Mouse (Mus musculus): ENCODE measurements at regions not wholly inside any gene's neighbourhood (a gene's known extent, or its start where the extent isn't known, plus 50 kb on each side); places are given as distances from the start of the nearest gene placed in this dataset.

- no peak for DNase-seq (ENCODE audit: low read depth, low spot score)
These were observed 140.4 kb upstream of the Egfl6 start for GRCm38 (mm10) chrX:166725761-166726503.

- DNase-seq (ENCODE audit: low read depth, low spot score), result no peak
These were observed 132.6 kb upstream of the Egfl6 start for GRCm38 (mm10) chrX:166718075-166718474.

GRCm38 (mm10) chrX:166709306-166709705, 123.8 kb upstream of the Egfl6 start:
- DNase-seq (ENCODE audit: low read depth, low spot score), result no peak

- DNase-seq (ENCODE audit: low read depth, low spot score), result no peak
These were observed 122.6 kb upstream of the Egfl6 start for GRCm38 (mm10) chrX:166708106-166708505.

GRCm38 (mm10) chrX:166707029-166707428, 121.5 kb upstream of the Egfl6 start:
- no peak for DNase-seq (ENCODE audit: low read depth, low spot score)

- no peak for DNase-seq (ENCODE audit: low read depth, low spot score)
These were observed 118.8 kb upstream of the Egfl6 start for GRCm38 (mm10) chrX:166704311-166704710.

- no peak for DNase-seq (ENCODE audit: low read depth, low spot score)
These were observed 108.7 kb upstream of the Egfl6 start for GRCm38 (mm10) chrX:166694219-166694618.

GRCm38 (mm10) chrX:166688779-166689178, 103.3 kb upstream of the Egfl6 start:
- DNase-seq (ENCODE audit: low read depth, low spot score), result no peak

- no peak for DNase-seq (ENCODE audit: low read depth, low spot score)
These were observed 87.9 kb upstream of the Egfl6 start for GRCm38 (mm10) chrX:166673404-166673803.

- DNase-seq (ENCODE audit: low read depth, low spot score), result no peak
These were observed 87.1 kb upstream of the Egfl6 start for GRCm38 (mm10) chrX:166672617-166673016.

GRCm38 (mm10) chrX:166671853-166672252, 86.3 kb upstream of the Egfl6 start:
- no peak for DNase-seq (ENCODE audit: low read depth, low spot score)

GRCm38 (mm10) chrX:166666304-166666703, 80.8 kb upstream of the Egfl6 start:
- no peak for DNase-seq (ENCODE audit: low read depth, low spot score)

- peak; percentile 34 for DNase-seq (ENCODE audit: low read depth, low spot score)
These were observed 76.3 kb upstream of the Egfl6 start for GRCm38 (mm10) chrX:166661808-166662207.

GRCm38 (mm10) chrX:166661043-166661718, 75.7 kb upstream of the Egfl6 start:
- peak; percentile 90 for DNase-seq (ENCODE audit: low read depth, low spot score)

GRCm38 (mm10) chrX:166660715-166661042, 75.2 kb upstream of the Egfl6 start:
- DNase-seq (ENCODE audit: low read depth, low spot score), result no peak

- DNase-seq (ENCODE audit: low read depth, low spot score), result peak; percentile 35
These were observed 66.9 kb upstream of the Egfl6 start for GRCm38 (mm10) chrX:166652400-166652799.

- DNase-seq (ENCODE audit: low read depth, low spot score), result peak; percentile 12
These were observed 60.2 kb upstream of the Egfl6 start for GRCm38 (mm10) chrX:166645713-166646112.

- peak; percentile 92 for DNase-seq (ENCODE audit: low read depth, low spot score)
These were observed 55.7 kb upstream of the Egfl6 start for GRCm38 (mm10) chrX:166641256-166641655.

- no peak for DNase-seq (ENCODE audit: low read depth, low spot score)
These were observed 54.7 kb upstream of the Egfl6 start for GRCm38 (mm10) chrX:166640258-166640657.
